Mouse (Mus musculus) liver, postnatal 0 days (tissue): ENCODE measurements around the gene Adam8. TPM values are rescaled to one million over a fixed set of nuclear protein-coding genes. Genes with fewer than 3 reads are reported as not detected.
A peak's percentile ranks its signal among the peaks of the same experiment; 100 is the strongest.

Experiments
- ATAC-seq: fragments of 200-750 bp; cut with Nextera tagmentation; 2 replicates; pipeline ENCODE4 v1.8.0; 2017; ENCODE audit warnings: mild to moderate bottlenecking, moderate library complexity
- DNase-seq: peaks from one replicate; pipeline ENCODE4 v3.0.0-alpha.2; 2016
- H3K27ac ChIP-seq: fragments of 300-500 bp; sonication (generic); 2 replicates; pipeline ENCODE4 v1.5.1; 2014; ENCODE audit warnings: antibody characterized with exemption, moderate library complexity, mild to moderate bottlenecking, low read depth
- H3K27me3 ChIP-seq: fragments of 300-500 bp; sonication (generic); 2 replicates; pipeline ENCODE4 v1.6.1; 2014; ENCODE audit warnings: low read length, control low read depth, mixed read lengths; ENCODE audit not compliant: insufficient read depth
- H3K36me3 ChIP-seq: fragments of 300-500 bp; sonication (generic); replicated peaks from 2 replicates; pipeline ENCODE4 v1.6.1; 2014; ENCODE audit warnings: mild to moderate bottlenecking, control low read depth, low read length, moderate library complexity, mixed read lengths; ENCODE audit not compliant: insufficient read depth
- H3K4me1 ChIP-seq: fragments of 300-500 bp; sonication (generic); 2 replicates; pipeline ENCODE4 v1.6.1; 2014; ENCODE audit warnings: antibody characterized with exemption, mild to moderate bottlenecking, control low read depth; ENCODE audit not compliant: insufficient read depth
- H3K4me2 ChIP-seq: fragments of 300-500 bp; sonication (generic); 2 replicates; pipeline ENCODE4 v1.6.1; 2014; ENCODE audit warnings: low read depth, mild to moderate bottlenecking, low read length, moderate library complexity, mixed read lengths
- H3K4me3 ChIP-seq: fragments of 300-500 bp; sonication (generic); 2 replicates; pipeline ENCODE4 v1.5.1; 2014; ENCODE audit warnings: low read depth, low read length
- H3K9ac ChIP-seq: fragments of 300-500 bp; sonication (generic); replicated peaks from 2 replicates; pipeline ENCODE4 v1.6.1; 2014; ENCODE audit warnings: mild to moderate bottlenecking, moderate library complexity
- H3K9me3 ChIP-seq: fragments of 300-500 bp; sonication (generic); 2 replicates; pipeline ENCODE4 v1.6.1; 2016; ENCODE audit warnings: mild to moderate bottlenecking, control low read depth, low read length, mixed read lengths
- CTCF ChIP-seq: sonication (generic); IDR thresholded peaks from 2 replicates; pipeline ENCODE4 v1.5.1; 2016; ENCODE audit warnings: antibody characterized with exemption, low read depth
- EP300 ChIP-seq: IDR thresholded peaks from 2 replicates; pipeline ENCODE4 v1.6.1; 2016; ENCODE audit warnings: antibody characterized with exemption, low read depth, mild to moderate bottlenecking
- WGBS: fragments of 180-500 bp; shearing (Covaris S2); extraction: QIAGEN DNeasy Blood & Tissue Kit; methylation state at CpG from one replicate; pipeline ENCODE4 v1.1.7; 2014; ENCODE audit not compliant: insufficient replicate concordance; 5-methylcytosine and 5-hydroxymethylcytosine counted together
- polyA plus RNA-seq: library from polyadenylated mRNA; unstranded; fragments of >200 nt; fragmentation: Nextera tagmentation; extraction: Ambion mirVana; gene quantifications from 2 replicates; pipeline ENCODE4 v1.2.1, GENCODE M21; 2015

Adam8 gene
- polyA plus RNA-seq, 1 experiment from 2014 or later = 1.8 TPM

DNA sequence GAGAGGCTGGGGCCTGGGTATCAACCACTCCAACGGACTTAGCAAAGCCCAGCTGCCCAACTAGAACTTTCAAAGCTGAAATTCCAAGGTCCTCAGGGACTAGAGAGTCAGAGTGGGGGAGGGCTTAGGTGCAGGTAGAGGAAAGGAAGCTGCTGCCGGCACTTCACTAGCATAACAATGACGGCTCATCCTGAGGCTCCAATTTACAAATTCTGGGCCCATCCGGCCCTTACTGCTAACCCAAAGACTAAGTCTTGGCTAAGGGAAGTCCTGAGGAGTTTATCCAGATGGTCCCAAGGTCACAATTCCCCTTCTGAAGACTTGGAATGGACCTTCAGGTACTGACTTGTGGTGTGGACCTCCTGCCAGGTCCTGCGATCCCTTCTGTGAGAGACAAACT lies 46.8 kb downstream of the Adam8 start:
- peaks cover 59% of the 10 kb centered on the region for H3K27me3 ChIP-seq
- WGBS = 18% methylated on average over 5 of the region's 5 CpGs

DNA sequence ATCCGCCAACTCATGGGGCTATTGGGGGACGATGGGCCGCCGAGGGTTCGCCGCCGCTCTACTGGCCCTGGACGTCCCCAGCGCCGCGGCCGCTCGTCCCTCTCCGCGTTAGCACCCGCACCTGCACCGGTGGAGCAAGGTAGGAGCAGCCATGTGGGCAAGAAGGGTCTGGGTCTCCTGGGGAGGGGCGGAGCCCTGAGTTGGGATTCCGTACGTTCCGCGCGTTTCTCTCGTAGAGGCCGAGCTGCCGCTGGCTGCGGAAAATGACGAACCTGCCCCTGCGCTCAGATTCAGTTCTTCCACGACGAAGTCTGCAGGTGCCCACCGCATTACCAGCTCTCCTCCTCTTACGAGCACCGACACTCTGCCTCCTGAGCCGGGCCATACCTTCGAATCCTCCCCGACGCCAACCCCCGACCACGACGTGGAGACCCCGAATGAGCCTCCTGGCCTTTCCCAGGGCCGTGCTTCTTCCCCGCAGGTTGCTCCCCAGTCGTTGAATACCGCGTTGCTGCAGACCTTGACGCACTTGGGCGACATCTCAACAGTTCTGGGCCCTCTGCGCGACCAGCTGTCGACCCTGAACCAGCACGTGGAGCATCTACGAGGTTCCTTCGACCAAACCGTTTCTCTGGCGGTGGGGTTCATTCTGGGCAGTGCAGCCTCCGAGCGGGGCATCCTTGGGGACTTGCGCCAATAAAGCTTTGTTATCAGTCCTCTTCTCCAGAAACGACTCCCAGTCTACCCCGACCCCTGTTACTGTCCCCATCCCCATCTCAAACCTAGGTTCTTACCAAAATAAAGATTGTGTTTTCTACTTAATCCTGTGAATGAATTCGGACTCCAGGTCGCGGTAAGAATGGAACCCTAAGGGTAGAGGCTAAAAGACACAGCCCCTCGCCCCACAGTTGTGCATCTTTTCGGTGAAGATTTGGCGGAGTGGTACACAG lies 47.8 kb downstream of the Adam8 start:
- H3K36me3 ChIP-seq = no peaks in the 10 kb centered on the region
- TF ChIP-seq CTCF = no peak
- H3K4me3 ChIP-seq = peak overlapping the region; percentile 11
- 4% methylated on average over 68 of the region's 68 CpGs for whole genome bisulfite sequencing
- H3K9ac ChIP-seq = no peak overlapping the region
- H3K9me3 ChIP-seq = no peaks in the 10 kb centered on the region
- peaks cover 61% of the 10 kb centered on the region for H3K27me3 ChIP-seq
- peaks cover 7% of the 10 kb centered on the region; the same call in 1 of the 2 replicates for H3K4me1 ChIP-seq
- DNase-seq = no peak
- no peak overlapping the region for H3K27ac ChIP-seq
- H3K4me2 ChIP-seq = peak overlapping the region; percentile 33
- ATAC-seq = no peak

More for the DNA sequence above, 46.8 kb downstream of the Adam8 start:
- no peak for DNase-seq
- TF ChIP-seq EP300 (no peak), CTCF (no peak)
- H3K4me1 ChIP-seq = peaks cover 10% of the 10 kb centered on the region; the same call in 1 of the 2 replicates
- no peaks in the 10 kb centered on the region for H3K36me3 ChIP-seq
- no peak overlapping the region for H3K4me2 ChIP-seq
- ATAC-seq = no peak
- H3K27ac ChIP-seq = no peak overlapping the region
- H3K4me3 ChIP-seq = no peak overlapping the region
- no peak overlapping the region for H3K9ac ChIP-seq
- no peaks in the 10 kb centered on the region for H3K9me3 ChIP-seq

DNA sequence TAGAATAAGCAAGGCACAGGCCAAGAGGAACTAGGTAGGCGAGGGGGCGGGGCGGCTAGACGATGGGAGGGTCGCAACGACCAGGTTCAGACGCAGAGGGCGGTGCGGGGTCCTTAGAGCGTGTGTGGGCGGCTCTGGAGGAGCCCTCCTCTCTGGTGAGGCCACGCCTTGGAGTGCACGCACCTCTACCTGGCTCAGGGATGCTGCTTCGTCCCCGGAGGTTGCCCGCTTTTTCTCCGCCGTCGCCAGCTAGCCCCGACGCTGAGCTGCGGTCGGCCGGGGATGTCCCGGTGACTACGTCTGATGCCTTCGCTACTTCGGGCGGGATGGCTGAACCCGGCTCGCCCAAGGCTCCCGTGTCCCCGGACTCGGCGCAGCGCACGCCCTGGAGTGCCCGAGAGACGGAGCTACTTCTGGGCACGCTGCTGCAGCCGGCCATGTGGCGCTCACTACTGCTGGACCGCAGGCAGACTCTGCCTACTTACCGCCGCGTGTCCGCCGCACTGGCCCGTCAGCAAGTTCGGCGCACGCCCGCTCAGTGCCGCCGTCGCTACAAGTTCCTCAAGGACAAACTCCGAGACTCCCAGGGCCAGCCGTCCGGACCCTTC lies 48.6 kb downstream of the Adam8 start, which contains the start of gene Utf1:
Utf1 (plus strand) TSS at position 116 of the 608 bp plus-strand sequence.
- H3K4me2 ChIP-seq = peak within 1 kb of the TSS; percentile 33
- H3K4me1 ChIP-seq = peaks cover 7% of the 10 kb centered on the region; the same call in 1 of the 2 replicates
- peak; percentile 26 for DNase-seq
- peak within 1 kb of the TSS; percentile 11 for H3K4me3 ChIP-seq
- H3K27me3 ChIP-seq = peaks cover 58% of the 10 kb centered on the region
- no peaks in the 10 kb centered on the region for H3K36me3 ChIP-seq
- H3K9me3 ChIP-seq = no peaks in the 10 kb centered on the region
- no peak within 1 kb of the TSS for H3K9ac ChIP-seq
- H3K27ac ChIP-seq = no peak within 1 kb of the TSS
- TF ChIP-seq CTCF (no peak), EP300 (no peak)
- no peak for ATAC-seq
- WGBS = 1% methylated on average over 49 of the region's 59 CpGs

DNA sequence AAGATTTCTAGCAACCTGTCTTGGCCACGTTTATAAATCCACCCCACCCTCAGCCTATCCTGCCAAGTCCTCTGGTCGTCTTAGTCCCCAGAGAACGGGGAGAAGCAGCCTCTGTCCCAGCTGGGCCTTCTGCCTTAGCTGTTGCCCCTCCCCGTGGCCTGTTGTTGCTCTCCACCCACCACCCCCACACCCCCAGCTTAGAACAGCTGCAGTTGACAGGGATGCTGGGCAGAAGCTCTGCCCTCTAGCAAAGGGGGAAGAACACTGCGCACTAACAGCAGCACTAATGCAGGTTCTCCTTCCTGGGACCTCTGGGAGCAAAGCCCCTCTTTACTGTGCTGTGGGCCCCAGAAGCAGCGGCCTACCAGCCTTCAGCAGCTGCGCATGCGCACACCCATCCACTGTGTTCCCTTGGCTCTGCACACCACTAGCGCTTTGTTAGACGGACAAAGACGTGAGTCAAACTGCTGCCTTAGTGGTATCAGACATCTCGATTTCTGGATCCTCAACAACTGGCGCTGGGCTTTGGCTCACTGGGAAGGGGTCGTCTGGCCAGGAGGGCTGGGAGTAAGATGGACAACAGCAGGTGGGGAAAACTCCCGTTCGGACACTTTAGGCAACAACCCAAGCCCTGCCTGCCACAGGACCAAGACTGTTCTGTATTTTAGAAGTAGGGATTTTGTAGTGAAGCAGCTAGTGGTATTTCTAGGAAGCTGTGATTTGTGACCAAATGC lies 51.7 kb downstream of the Adam8 start:
- H3K27ac ChIP-seq = no peak overlapping the region
- ATAC-seq (no peak), DNase-seq (no peak)
- no peaks in the 10 kb centered on the region for H3K36me3 ChIP-seq
- WGBS = 66% methylated on average over 16 of the region's 16 CpGs
- H3K4me3 ChIP-seq = no peak overlapping the region
- H3K4me1 ChIP-seq = peaks cover 7% of the 10 kb centered on the region; the same call in 1 of the 2 replicates
- TF ChIP-seq CTCF = no peak
- no peak for TF ChIP-seq EP300
- no peaks in the 10 kb centered on the region for H3K9me3 ChIP-seq
- no peak overlapping the region for H3K9ac ChIP-seq
- peaks cover 41% of the 10 kb centered on the region for H3K27me3 ChIP-seq
- H3K4me2 ChIP-seq = no peak overlapping the region

GRCm38 (mm10) chr7:139937810-139938209 lies 54.6 kb downstream of the Adam8 start:
- no peak overlapping the region for H3K27ac ChIP-seq
- no peaks in the 10 kb centered on the region for H3K9me3 ChIP-seq
- no peak overlapping the region for H3K4me3 ChIP-seq
- no peak for ATAC-seq
- H3K4me1 ChIP-seq = no peaks in the 10 kb centered on the region
- no peak overlapping the region for H3K4me2 ChIP-seq
- TF ChIP-seq CTCF (no peak), EP300 (no peak)
- H3K36me3 ChIP-seq = no peaks in the 10 kb centered on the region
- H3K9ac ChIP-seq = no peak overlapping the region
- 60% methylated on average over 5 of the region's 5 CpGs for WGBS
- no peak for DNase-seq
- H3K27me3 ChIP-seq = peaks cover 14% of the 10 kb centered on the region

- no peaks in the 10 kb centered on the region for H3K9me3 ChIP-seq
- H3K36me3 ChIP-seq = no peaks in the 10 kb centered on the region
- no peak for ATAC-seq
- H3K4me1 ChIP-seq = no peaks in the 10 kb centered on the region
- no peak overlapping the region for H3K4me3 ChIP-seq
- H3K27me3 ChIP-seq = peaks cover 9% of the 10 kb centered on the region
- H3K4me2 ChIP-seq = no peak overlapping the region
- H3K27ac ChIP-seq = no peak overlapping the region
- 73% methylated on average over 3 of the region's 3 CpGs for WGBS
- no peak overlapping the region for H3K9ac ChIP-seq
- no peak for TF ChIP-seq EP300
- TF ChIP-seq CTCF = no peak
- no peak for DNase-seq
Observed at GRCm38 (mm10) chr7:139937138-139937537, 55.2 kb downstream of the Adam8 start.
